Mouse (Mus musculus): ENCODE measurements around the gene Slc35f4. TPM values are rescaled to one million over a fixed set of nuclear protein-coding genes. Genes with fewer than 3 reads are reported as not detected.

Slc35f4 gene
- polyA plus RNA-seq, 1 experiment from 2014 or later: 0.68 TPM

- WGBS: 83% methylated on average over 9 of the region's 9 CpGs
- Histone ChIP-seq H3K4me1 (ENCODE audit: control insufficient read depth, insufficient read depth, low read length) (no peaks in the 10 kb centered on the region), H3K4me2 (ENCODE audit: low read depth, low read length) (no peak overlapping the region), H3K4me3 (ENCODE audit: low read depth, low read length) (no peak overlapping the region), H3K36me3 (ENCODE audit: control insufficient read depth, insufficient read depth, low read length) (no peaks in the 10 kb centered on the region), H3K27ac (replicated peaks; ENCODE audit: low read depth, low read length) (no peak overlapping the region), H3K27me3 (replicated peaks; ENCODE audit: control insufficient read depth, insufficient read depth, low read length) (no peaks in the 10 kb centered on the region), H3K9ac (ENCODE audit: low read depth, low read length) (no peak overlapping the region), H3K9me3 (ENCODE audit: control insufficient read depth, low read length) (no peaks in the 10 kb centered on the region)
- ATAC-seq (ENCODE audit: low read depth): peak; percentile 57; the same call in 1 of the 2 replicates
- peak; percentile 42 for DNase-seq (ENCODE audit: low spot score)
Observed at GRCm38 (mm10) chr14:49305534-49306409, 220.1 kb downstream of the Slc35f4 start.

DNA sequence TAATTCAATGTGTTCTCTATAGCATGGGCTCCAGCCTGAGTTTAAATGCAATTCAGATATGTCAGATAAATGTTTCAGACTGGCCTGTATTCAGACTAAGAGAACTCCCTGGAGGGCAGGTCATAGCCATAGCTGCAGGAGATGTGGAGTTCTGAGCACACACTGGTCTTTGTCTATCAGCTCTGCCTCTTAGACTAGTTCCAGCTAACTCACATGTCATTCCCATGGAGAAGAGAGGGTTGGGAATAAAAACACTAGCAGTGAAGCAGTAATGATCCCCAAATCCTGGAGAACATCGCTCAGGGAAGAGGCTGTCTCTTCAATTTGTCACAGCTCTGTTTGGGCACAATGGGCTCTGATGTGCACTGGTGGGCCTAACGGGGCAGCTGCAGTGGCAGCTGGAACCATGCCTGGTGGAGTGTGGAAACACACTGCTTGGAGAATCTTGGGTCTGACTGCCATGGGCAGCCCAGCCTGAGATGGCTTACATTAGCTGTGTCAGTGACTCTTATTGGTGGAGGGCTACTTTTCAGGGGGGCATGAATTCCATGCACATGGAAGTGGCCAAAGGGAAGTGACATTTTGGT is 223.5 kb downstream of the Slc35f4 start:
- peak; percentile 45 for DNase-seq (ENCODE audit: low spot score)

GRCm38 (mm10) chr14:49300981-49301619 is 224.7 kb downstream of the Slc35f4 start:
- 47% methylated on average over 8 of the region's 8 CpGs for WGBS
- no peak overlapping the region for H3K9ac ChIP-seq (ENCODE audit: low read depth, low read length)
- H3K4me3 ChIP-seq (ENCODE audit: low read depth, low read length): no peak overlapping the region
- H3K4me1 ChIP-seq (ENCODE audit: control insufficient read depth, insufficient read depth, low read length): no peaks in the 10 kb centered on the region
- DNase-seq (ENCODE audit: low spot score) (no peak), ATAC-seq (ENCODE audit: low read depth) (no peak)
- H3K4me2 ChIP-seq (ENCODE audit: low read depth, low read length): no peak overlapping the region
- no peaks in the 10 kb centered on the region for H3K9me3 ChIP-seq (ENCODE audit: control insufficient read depth, low read length)
- no peaks in the 10 kb centered on the region for H3K27me3 ChIP-seq (replicated peaks; ENCODE audit: control insufficient read depth, insufficient read depth, low read length)
- no peaks in the 10 kb centered on the region for H3K36me3 ChIP-seq (ENCODE audit: control insufficient read depth, insufficient read depth, low read length)
- H3K27ac ChIP-seq (replicated peaks; ENCODE audit: low read depth, low read length): no peak overlapping the region

More for the DNA sequence above, 223.5 kb downstream of the Slc35f4 start:
- Histone ChIP-seq H3K4me1 (ENCODE audit: control insufficient read depth, insufficient read depth, low read length) (no peaks in the 10 kb centered on the region), H3K27me3 (replicated peaks; ENCODE audit: control insufficient read depth, insufficient read depth, low read length) (no peaks in the 10 kb centered on the region), H3K9me3 (ENCODE audit: control insufficient read depth, low read length) (no peaks in the 10 kb centered on the region), H3K9ac (ENCODE audit: low read depth, low read length) (no peak overlapping the region), H3K36me3 (ENCODE audit: control insufficient read depth, insufficient read depth, low read length) (no peaks in the 10 kb centered on the region), H3K4me2 (ENCODE audit: low read depth, low read length) (no peak overlapping the region), H3K4me3 (ENCODE audit: low read depth, low read length) (no peak overlapping the region), H3K27ac (replicated peaks; ENCODE audit: low read depth, low read length) (no peak overlapping the region)
- WGBS: 40% methylated on average over 2 of the region's 2 CpGs
- no peak for ATAC-seq (ENCODE audit: low read depth)

DNA sequence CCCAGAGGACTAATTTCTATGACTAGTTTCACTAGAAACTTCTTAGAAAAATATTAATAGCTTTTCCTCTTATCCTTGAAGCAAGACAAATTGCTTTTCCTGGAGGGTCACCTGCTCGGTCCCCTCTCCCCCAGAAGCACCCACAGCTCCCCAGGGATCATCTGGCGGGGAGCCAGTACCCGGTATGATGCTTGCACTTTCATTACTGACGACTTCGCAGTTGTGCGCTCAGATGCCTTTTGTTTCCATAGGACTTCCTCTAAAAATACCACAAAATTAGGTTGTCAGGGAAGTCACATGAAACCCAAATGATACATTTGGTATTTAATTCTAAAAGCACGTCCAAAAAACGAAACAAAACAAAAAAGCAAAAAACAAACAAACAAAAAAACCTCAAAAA is 225.5 kb downstream of the Slc35f4 start:
- H3K9me3 ChIP-seq (ENCODE audit: control insufficient read depth, low read length): no peaks in the 10 kb centered on the region
- no peak overlapping the region for H3K27ac ChIP-seq (replicated peaks; ENCODE audit: low read depth, low read length)
- no peak for ATAC-seq (ENCODE audit: low read depth)
- no peaks in the 10 kb centered on the region for H3K4me1 ChIP-seq (ENCODE audit: control insufficient read depth, insufficient read depth, low read length)
- no peak for DNase-seq (ENCODE audit: low spot score)
- H3K27me3 ChIP-seq (replicated peaks; ENCODE audit: control insufficient read depth, insufficient read depth, low read length): no peaks in the 10 kb centered on the region
- H3K9ac ChIP-seq (ENCODE audit: low read depth, low read length): no peak overlapping the region
- no peaks in the 10 kb centered on the region for H3K36me3 ChIP-seq (ENCODE audit: control insufficient read depth, insufficient read depth, low read length)
- no peak overlapping the region for H3K4me2 ChIP-seq (ENCODE audit: low read depth, low read length)
- WGBS: 57% methylated on average over 8 of the region's 8 CpGs
- no peak overlapping the region for H3K4me3 ChIP-seq (ENCODE audit: low read depth, low read length)

DNA sequence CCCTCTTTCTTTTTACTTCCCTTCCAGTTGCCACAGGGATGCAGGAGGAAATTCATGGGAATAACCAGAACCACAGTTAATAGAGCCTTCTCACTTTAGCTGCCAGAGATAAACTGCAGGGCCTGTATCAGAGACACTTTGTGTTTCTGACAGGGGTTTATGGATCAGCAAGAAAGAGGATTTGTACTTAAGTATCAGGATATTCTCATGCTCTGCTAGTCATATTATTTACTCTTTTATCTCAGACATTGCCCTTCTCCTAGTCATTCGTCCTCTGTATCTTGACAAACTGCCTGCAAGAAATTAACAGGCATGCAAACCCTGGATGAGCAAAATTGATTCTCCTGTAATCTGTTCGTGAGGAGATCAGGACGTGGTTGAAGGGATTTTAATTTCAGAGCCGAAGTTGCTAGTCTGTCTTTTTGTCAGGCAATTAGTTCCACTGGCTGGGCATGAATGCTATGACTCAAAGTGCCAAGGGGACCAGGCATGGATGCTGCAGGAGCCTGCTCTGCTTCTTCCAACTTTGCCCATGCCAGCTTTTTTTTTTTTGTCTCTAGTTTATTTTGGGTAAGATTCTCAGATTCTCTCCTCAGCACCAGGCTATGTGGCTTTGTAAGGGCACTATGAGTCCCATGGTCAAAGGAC is 231.9 kb downstream of the Slc35f4 start:
- no peak for ATAC-seq (ENCODE audit: low read depth)
- no peak overlapping the region for H3K4me2 ChIP-seq (ENCODE audit: low read depth, low read length)
- no peaks in the 10 kb centered on the region for H3K4me1 ChIP-seq (ENCODE audit: control insufficient read depth, insufficient read depth, low read length)
- WGBS: 39% methylated on average over 4 of the region's 4 CpGs
- no peaks in the 10 kb centered on the region for H3K9me3 ChIP-seq (ENCODE audit: control insufficient read depth, low read length)
- DNase-seq (ENCODE audit: low spot score): no peak
- H3K27me3 ChIP-seq (replicated peaks; ENCODE audit: control insufficient read depth, insufficient read depth, low read length): no peaks in the 10 kb centered on the region
- H3K4me3 ChIP-seq (ENCODE audit: low read depth, low read length): no peak overlapping the region
- no peak overlapping the region for H3K9ac ChIP-seq (ENCODE audit: low read depth, low read length)
- no peak overlapping the region for H3K27ac ChIP-seq (replicated peaks; ENCODE audit: low read depth, low read length)
- no peaks in the 10 kb centered on the region for H3K36me3 ChIP-seq (ENCODE audit: control insufficient read depth, insufficient read depth, low read length)

DNA sequence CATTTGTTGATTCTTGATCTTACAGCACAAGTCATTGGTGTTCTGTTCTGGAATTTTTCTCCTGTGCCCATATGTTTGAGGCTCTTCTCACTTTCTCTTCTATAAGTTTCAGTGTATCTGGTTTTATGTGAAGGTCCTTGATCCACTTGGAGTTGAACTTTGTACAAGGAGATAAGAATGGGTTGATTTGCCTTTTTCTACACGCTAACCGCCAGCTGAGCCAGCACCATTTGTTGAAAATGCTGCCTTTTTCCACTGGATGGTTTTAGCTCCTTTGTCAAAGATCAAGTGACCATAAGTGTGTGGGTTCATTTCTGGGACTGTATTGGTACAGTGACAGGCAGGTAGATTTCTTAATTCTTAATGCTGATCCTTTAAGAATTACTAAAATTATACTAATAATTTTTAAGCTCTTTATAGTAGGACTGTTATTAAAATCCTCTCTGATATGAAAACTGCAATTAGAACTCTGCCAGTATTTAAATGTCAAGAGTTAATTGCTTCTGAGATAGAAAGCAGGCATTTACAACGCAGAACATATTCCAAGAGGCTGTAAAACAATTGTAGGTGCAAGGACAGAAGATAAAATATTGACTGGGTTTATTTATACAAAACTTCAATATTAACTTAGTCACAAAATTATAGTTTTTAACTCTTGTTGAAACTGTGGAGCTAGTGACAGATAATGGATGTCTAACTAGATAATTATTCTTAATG is 235.7 kb downstream of the Slc35f4 start:
- no peaks in the 10 kb centered on the region for H3K36me3 ChIP-seq (ENCODE audit: control insufficient read depth, insufficient read depth, low read length)
- H3K9me3 ChIP-seq (ENCODE audit: control insufficient read depth, low read length): no peaks in the 10 kb centered on the region
- 80% methylated on average over 3 of the region's 3 CpGs for WGBS
- ATAC-seq (ENCODE audit: low read depth): no peak
- H3K4me2 ChIP-seq (ENCODE audit: low read depth, low read length): no peak overlapping the region
- DNase-seq (ENCODE audit: low spot score): no peak
- no peaks in the 10 kb centered on the region for H3K27me3 ChIP-seq (replicated peaks; ENCODE audit: control insufficient read depth, insufficient read depth, low read length)
- H3K27ac ChIP-seq (replicated peaks; ENCODE audit: low read depth, low read length): no peak overlapping the region
- H3K4me3 ChIP-seq (ENCODE audit: low read depth, low read length): no peak overlapping the region
- H3K4me1 ChIP-seq (ENCODE audit: control insufficient read depth, insufficient read depth, low read length): no peaks in the 10 kb centered on the region
- H3K9ac ChIP-seq (ENCODE audit: low read depth, low read length): no peak overlapping the region

- no peaks in the 10 kb centered on the region for H3K4me1 ChIP-seq (ENCODE audit: control insufficient read depth, insufficient read depth, low read length)
- H3K4me3 ChIP-seq (ENCODE audit: low read depth, low read length): no peak overlapping the region
- H3K36me3 ChIP-seq (ENCODE audit: control insufficient read depth, insufficient read depth, low read length): no peaks in the 10 kb centered on the region
- ATAC-seq (ENCODE audit: low read depth) (no peak), DNase-seq (ENCODE audit: low spot score) (no peak)
- H3K4me2 ChIP-seq (ENCODE audit: low read depth, low read length): no peak overlapping the region
- no peaks in the 10 kb centered on the region for H3K27me3 ChIP-seq (replicated peaks; ENCODE audit: control insufficient read depth, insufficient read depth, low read length)
- no peak overlapping the region for H3K9ac ChIP-seq (ENCODE audit: low read depth, low read length)
- no peak overlapping the region for H3K27ac ChIP-seq (replicated peaks; ENCODE audit: low read depth, low read length)
- H3K9me3 ChIP-seq (ENCODE audit: control insufficient read depth, low read length): no peaks in the 10 kb centered on the region
- 80% methylated on average over 7 of the region's 7 CpGs for WGBS
Observed at GRCm38 (mm10) chr14:49283784-49284655, 241.8 kb downstream of the Slc35f4 start.

Data from embryonic facial prominence, embryonic 14.5 days (tissue).